Mouse (Mus musculus) spleen, adult 12 weeks (tissue): ENCODE results near the gene Pcyt2.
A peak's percentile ranks its signal among the peaks of the same experiment; 100 is the strongest.

Experiments
- DNase-seq: peaks from one replicate; pipeline ENCODE4 v3.0.0; 2022; ENCODE audit warnings: low spot score

Pcyt2 gene

DNA sequence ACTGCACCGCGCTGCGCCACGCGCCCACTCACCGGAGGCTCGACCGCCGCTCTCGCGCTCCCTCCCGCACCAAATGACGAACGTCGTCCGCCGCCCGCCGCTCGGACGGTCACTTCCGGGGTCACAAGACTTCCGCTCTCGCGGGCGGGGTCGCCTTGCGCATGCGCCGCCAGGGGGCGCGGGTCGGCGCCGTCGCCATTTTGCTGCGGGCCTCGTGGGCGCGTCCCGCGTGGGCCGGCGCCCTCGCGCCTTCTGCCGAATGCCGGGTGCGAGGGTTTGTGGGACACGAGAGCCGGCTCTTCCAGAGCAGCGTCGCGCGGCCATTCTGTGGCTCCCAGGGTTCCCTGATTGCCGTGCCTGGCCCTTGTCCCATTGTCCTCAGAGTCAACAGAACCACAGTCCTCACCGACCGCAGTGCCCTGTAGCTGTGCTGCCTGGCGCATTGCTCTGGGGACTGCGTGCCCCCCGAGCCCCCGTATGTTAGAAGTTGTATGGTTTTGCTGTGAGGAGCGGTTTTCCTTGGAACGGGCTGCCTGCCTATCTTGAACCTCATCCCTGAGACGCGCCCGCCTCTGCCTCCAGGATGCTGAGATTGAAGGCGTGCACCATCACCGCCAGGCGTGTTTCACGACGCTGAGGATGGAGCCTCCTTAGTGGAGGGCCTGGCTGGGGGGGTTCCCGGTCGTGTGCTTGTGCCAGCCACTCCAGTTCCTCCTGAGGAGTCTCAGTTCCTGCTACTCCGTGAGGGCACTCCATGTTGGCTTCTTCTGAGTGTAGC lies 36.1 kb downstream of the Pcyt2 start, which contains the start of gene Arhgdia:
Arhgdia (minus strand) TSS at position 135 of the 778 bp plus-strand sequence.
- DNase-seq, result peak; percentile 83

DNA sequence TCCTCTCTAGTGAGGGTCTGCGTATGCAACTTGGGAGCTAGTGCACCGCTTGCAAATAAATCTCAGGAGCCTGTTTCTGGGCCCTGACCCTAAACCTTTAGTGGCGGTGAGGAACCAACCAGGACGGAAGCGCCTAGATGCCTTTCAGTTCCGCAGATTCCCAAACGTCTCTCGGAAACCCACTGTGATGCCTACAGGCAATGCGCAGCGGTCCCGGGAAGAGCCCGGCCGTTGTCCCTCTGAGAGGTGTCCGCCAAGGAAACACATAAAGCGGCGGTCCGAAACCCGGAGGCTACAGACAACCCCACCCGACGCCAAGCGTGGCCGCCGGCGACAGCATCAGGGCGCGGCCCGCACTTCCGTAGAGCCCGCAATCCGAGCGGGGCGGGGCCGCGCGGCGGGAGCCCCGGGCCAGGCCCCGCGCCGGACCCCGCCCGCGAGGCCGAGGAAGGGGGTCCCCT lies 36.8 kb downstream of the Pcyt2 start:
- DNase-seq, result peak; percentile 51

DNA sequence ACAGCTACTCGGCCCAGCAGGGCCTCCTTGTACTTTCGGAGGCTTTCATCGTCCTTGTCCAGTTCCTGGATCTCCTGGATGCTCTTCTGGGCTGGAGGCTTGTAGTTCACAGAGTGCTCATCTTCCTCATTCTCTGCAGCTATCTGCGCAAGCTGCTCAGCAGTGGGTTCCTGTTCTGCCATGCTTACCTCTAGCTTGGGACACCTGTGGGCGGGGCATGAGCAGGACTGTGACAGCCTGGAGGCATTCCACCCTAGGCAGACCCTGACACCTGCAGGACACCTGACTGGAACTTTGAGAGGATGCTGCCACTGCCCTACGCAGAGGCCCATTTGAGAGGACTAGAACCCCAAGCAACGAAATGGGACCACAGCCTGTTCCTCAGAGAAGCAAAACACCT lies 37.5 kb downstream of the Pcyt2 start:
- DNase-seq, result no peak

DNA sequence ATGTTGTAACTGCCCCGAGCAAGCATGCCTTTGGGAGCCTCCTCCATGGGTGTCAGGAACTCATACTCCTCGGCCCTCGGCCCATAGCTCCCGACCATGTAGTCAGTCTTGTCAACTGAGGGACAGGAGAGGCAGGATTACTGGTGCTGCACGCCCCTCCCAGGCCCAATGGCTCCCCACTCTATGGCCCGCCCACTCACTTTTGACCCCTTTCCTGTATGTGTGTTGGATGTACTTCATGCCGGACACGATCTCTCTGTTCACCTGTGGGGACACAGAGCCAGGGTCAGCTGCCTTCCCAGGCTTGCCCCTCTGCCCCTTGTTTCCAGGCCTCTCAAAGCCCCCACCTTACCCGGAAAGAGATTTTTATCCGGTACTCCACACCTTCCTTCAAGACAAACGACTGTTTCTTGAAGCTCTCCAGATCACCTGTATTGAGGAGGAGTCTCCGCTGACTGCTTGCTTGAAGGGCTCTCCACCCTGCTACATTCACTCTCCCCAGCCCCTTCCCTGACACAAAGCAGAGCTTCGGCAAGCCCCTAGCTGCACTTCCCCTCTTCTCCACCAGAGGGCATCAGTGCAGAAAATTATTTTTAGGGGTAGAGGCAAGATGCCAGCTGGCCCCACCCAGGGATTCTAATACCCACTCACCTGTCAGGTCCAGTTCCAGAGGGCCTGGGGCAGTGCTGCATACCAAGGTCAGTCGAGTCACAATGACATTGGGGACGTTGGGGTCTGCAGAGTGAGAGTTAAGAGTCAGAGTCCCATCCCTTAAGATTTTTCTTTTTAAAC lies 38.2 kb downstream of the Pcyt2 start:
- DNase-seq, result peak; percentile 73

DNA sequence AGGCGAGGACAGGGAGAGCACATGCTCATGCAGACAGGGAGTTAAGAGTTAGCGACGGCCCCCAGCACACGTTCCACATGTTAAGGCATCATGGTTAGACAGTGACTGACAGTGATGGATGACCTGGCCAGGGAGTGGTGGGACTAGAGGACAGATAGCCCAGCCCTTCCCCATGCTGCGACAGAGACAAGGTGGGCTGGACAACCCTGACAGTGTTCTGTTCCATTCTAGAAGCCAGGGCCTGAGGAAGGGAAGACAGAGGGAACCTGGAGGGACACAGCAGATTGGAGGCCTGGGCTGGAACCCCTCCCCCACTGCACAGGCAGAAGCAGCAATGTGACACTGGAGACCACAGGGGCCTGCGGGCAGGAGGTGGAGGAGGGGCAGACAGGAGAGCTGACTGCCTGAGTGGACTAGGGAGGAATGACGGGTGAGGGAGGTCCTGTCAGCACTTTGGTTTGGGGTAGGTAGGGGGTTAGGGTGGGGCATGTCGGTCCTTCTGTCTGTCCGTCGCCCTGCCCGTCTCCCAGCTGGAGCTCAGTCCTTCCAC lies 39.0 kb downstream of the Pcyt2 start:
- DNase-seq, result no peak

DNA sequence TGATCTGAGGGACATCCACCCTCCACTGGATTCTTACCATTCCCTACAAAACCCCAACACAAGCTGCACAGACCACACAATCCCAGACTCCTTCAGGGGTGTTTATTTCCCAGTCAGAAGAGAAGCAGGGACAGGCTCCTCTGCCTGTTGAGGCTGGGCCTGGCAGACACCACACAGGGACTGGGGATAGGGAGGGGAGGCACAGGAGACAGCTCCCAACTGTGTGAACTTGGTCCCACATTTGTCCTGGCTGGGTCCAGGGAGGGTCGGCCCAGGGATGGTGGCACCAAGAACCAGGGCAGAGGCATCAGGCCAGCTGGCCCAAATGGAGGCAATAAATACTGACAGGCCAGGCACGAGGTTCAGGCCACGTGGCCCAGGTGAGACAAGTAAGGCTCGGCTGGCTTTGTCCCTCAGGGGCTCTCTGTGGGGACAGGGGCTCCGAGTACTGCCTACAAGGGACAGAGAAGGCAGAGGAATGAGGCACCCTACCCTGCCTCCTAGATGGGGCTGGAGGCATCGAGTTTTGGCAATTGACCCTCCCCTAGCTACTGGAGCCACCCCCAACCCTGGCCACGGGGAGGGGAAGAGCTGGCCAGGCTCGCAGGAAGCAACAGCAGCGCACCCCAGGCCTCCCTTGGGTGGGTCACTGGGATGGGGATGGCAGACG lies 39.6 kb downstream of the Pcyt2 start:
- DNase-seq, result no peak

DNA sequence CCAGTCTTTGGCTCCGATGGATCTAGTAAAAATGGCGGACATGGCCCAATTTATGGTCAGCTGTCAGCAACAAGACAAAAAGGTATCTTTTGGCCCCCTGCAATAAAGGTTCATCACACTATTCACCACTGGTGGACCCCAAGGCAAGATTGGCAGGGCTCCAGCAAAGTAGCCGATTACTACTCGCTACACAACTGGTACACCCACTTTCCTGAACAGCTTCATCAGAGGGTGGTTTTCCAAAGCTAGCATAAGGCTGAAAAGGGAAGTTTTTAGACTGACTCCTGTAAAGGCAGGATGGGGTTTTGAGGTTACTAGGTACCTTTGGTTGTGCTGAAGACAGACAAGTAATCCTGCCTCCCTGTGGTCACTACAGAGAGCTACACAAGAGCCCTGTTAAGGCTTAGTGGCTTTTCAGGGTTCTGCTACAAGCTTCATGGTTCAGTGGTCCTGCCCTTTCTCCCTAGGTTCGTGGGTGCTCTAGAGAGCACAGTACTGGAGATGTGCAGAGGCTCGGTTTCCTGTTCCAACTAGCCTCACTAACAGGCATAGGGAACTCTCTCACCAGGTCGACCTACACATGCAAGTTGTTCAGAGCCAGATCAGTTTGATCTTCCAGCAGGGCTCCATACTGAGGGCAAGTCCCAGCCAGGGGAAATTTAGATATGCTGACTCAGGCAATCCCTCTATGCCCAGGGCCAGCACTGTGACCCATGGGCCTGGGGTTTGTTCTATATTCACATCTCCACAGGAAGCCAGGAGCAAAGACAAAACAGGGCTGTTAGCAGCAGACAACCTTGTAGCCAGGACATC lies 40.3 kb downstream of the Pcyt2 start:
- DNase-seq, result no peak

DNA sequence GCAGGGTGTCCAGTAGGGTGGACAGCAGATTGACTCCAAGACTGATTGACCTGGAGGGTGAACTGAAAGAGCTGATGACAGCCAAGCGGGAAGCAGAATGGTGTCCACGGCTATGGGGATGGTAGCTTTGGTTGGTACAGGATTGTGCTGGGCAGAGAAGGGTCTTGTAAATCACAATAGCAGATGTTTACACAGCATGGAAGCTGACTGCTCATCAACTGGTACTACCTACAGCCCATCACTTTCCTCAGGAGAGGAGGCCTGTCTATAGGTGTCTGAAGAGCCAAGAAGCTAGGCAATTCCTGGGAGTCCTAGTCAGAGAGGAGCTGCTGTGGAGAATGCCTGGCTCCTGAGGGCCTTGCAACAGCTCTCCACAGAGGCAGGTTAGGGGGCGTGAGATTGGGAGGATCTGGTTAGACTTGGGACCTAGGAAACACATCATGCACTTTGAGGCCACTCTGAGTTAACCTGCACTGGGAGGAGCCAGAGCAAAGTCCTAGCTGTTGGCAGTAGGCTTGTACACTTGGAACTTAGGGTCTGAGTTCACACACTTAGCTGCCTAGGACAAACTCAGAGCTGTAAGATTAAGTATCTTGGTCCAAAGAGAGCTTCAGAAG lies 41.3 kb downstream of the Pcyt2 start:
- no peak for DNase-seq

DNA sequence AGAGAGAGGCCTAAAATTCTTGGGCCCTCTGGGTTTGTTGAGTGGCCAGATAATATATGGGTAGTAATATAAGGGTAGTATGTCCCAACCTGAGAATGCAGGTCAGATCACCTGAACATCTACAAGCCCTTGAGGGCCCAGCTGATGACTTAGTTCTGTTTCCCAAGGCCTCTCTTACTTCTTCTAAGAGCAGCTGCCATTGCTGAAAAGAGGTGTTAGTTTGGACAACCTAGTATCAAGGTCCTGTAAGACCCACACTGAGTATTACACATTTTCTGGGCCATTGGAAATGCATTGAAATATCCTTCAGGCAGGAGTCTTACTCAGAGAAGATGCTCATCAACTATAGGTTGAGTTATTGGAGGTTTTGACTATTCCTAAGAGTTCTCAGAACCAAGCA lies 41.8 kb downstream of the Pcyt2 start:
- DNase-seq, result no peak

DNA sequence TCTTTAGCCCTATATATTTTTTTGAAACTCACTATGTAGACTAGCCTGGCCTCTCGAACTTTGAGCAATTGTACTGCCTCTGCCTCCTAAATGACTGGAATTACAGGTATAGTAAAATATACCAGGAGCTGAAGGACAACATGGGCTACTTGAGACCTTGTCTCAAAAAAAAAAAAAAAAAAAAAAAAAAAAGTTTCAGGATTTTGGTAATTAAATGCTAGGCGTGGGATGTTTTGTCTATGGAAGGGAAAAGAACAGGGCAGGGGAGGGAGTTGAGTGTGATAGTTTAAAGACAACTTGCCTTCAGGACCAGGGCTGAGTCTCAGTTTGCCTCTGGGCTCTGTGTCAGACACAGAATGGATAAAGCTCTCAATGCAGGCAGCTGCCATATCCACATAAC lies 42.7 kb downstream of the Pcyt2 start:
- DNase-seq, result no peak

DNA sequence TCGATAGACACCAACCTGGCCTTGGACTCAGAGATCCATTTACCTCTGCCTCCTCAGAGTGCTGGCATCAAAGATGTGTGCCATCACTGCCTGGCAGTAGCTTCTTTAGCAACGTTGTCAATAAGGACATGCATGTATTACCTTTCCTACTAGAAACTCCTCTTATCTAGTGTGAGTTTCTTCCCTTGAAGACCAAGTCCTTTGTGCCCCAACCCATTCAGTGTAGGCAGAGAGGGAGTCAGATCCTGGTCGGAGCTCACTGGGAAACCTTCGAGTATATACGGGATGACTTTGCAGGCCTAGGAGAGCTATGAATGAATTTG lies 43.5 kb downstream of the Pcyt2 start:
- no peak for DNase-seq

DNA sequence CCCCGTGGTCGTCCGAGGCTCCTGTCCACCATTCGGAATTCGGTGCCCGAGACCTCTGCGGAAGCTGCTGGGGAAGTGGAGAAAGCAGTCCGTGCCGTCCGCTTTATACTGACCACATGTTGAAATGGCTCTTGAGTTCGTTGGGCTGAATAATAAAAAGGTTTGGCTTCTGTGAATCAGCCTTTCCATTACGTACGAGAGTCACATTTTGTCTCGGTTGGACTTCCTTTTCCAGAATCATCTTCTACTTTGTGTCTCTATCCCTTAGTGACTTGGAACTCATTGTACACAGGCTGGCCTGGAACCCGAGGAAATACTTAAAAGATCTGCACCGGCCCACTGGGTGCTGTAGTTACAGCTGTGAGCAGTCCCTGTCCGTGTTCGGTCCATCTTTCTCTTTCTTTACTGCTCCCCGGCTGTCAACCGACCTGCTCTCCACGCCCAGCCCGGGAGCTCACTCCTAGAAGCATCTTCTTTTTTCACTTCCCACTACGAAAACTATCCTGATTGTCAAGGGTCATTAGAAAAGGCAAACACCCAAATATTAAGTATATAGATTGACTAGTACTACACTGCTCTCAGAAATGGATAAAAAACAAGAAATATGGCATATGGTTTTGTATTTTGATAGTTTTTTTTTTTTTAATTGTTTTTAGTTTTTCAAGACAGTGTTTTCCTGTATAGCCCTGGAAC lies 44.0 kb downstream of the Pcyt2 start:
- no peak for DNase-seq

DNA sequence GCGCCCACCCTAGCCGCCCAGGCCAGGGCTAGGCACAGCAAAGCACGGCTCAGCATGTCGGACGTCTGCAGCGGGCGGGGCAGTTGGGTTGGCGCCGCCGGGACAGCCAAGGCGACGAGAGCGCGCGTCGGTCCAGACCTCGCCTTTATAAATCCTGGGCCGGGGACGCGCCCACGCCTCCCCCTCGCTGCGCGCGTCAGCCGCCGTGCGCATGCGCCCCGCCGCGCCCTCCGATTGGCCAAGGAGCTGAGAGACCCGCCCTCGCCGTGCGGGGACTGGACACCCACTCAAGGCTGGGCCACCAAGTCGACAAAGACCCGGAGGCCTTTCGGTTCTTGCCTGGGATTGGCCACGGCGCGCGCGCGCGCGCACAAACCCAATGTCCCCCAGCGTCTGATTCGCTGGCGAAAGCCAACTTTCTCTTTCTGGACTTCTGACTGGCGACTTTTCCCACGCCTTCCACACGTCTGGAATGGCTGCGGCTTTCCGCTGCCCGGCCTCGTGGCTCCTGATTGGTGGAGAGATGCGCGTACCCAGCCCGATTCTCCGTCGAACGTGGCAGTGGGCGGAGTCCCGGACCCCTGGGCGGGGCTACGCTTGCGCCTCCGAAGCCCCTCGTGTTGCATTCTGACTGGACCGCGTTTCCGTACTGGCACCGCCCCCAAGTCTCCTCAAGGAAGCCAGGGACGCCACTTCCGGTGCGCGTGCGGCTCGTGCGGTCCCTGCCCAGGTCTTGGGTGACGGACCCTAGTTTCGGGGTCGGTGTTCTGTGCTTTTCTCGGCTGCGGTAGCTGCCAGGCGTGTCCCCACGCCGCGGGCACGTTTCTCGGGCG lies 44.8 kb downstream of the Pcyt2 start, which contains the start of gene P4hb:
P4hb (minus strand) TSS at position 502 of the 833 bp plus-strand sequence.
- peak; percentile 99 for DNase-seq

DNA sequence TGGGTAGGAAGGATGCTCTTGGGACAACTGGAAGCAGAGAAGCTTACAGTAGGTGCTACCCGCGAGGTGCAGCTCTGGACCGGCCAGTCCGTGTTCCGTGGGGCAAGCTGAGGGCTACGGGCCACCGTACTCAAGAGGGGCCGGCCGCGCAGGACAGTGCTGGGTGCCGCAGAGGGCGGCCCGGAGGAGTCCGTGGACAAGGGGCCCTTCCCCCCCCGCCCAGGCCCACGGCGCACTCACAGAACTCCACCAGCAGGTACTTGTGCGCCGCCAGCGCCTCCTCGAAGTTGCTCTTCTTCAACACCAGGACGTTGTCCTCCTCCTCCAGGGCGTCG lies 45.4 kb downstream of the Pcyt2 start:
- DNase-seq, result no peak

DNA sequence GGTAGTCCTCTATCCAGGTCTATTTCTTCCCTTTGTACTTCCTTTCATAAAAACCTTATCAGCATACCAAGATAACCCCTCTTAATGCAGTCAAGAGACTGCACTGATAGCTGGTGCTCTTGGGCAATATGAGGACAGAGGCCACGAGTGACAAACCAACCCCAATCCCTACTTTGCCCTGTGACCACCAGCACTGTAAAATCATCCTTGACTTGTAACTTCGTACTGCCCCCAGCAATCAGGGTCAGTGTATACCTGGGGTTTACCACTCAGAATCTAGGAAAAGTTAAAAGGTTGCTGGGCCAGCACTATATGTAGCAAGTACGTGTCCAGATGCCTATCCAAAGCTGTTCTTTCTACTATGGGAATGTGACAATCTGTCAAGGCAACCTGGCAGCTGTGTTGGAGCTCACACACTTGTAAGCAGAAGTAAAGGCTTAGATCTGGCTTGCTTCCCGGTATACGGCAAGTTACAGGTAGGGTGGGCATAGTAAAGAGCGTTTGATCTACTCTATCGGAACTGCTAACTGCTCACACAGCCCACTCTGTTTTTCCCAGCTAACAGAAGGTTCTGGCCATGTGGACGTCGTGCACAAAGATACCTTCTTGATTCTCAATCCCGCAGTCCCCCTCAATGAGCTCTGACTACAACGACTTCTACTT lies 45.9 kb downstream of the Pcyt2 start:
- DNase-seq, result no peak

DNA sequence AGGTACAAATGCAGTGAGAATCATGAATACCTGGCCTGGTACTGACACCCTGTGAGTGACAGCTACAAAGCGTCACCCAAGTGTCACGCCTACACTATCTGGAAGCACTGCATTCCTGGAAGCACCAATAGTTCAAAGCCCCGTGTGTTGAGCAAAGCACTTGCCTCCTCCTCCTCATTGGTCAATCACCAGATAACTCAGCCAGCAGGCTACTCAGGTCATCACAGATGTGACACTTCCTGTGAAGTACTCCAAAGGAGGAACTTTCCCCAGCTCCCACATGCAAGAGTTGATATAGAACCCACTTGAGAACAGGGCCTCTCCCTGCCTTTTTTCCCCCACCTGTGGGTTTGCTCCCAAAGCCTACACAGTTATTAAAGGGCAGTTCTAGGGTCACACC lies 46.6 kb downstream of the Pcyt2 start:
- no peak for DNase-seq

DNA sequence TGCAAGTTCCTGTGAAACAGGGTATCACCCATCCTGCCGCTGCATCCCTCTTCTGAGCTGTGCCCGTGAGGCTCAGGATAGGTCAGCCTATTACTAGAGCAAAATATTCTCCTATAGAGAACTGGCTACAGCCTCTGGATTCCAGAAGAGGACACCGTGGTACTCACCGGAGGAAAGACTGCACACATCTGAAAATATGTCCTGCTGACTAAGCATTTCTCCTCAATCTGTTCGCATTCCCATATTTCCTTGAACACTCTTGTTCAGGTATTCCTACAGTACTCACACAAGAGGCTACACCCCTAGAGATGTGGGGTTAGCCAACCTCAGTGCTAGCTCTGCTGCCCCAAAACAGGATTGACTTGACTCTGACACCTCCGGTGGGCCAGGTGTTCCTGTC lies 49.4 kb downstream of the Pcyt2 start:
- no peak for DNase-seq

DNA sequence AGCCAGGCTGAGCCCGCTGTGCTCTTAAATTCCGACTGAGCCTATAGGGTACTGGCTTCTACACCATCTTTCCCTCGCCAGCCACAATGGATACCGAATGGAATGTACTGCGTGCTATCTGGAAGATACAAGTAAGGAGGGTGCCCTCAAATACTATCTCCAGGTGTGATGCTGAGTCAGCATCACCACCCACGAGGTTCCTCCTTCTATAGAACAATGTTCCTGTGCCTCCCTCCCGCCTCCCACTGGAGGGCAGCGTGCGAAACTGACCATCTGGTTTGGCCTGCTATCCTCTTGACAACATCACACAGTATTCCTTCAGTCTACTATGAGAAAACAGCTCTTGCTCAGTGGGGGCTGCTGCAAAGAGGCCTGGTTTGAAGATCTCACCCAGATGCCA lies 52.6 kb downstream of the Pcyt2 start:
- DNase-seq, result no peak

DNA sequence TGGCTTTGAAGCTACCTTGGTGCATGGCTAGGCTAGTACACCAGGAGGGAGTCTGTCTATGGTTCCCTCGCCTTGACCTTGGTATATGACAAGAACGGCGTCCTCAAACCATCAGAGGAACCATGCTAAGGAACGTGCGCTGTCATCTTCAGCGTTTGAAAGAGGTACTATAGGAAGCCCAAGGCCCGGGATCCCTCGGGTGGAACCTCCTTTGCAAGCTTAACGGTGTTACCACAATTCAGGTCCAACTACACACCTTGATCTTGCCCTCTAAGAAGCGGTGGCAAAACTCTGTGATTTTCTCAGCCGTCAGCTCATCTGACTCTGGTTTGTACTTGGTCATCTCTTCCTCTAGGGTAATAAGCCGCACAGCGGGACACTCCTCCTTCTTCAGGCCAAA lies 54.8 kb downstream of the Pcyt2 start:
- no peak for DNase-seq
